Mouse (Mus musculus): ENCODE data around the gene Pi4k2a. TPM values are rescaled to one million over a fixed set of nuclear protein-coding genes. Genes with fewer than 3 reads are reported as not detected.

The Pi4k2a gene
- polyA plus RNA-seq, 1 experiment from 2014 or later, result 22.0 TPM

GRCm38 (mm10) chr19:42146276-42147010 is 56.2 kb downstream of the Pi4k2a start:
- Histone ChIP-seq H3K4me3 (no peak overlapping the region), H3K9ac (peak overlapping the region; percentile 91; the same call in 1 of the 2 replicates), H3K4me2 (peak overlapping the region; percentile 91), H3K27me3 (replicated peaks) (no peaks in the 10 kb centered on the region), H3K27ac (ENCODE audit: poor library complexity, severe bottlenecking) (peak overlapping the region; percentile 90), H3K36me3 (peaks cover 9% of the 10 kb centered on the region), H3K9me3 (replicated peaks) (no peaks in the 10 kb centered on the region), H3K4me1 (replicated peaks) (peaks cover 43% of the 10 kb centered on the region)
- ATAC-seq (ENCODE audit: insufficient number of reproducible peaks, low FRiP score), result no peak
- 90% methylated on average over 9 of the region's 9 CpGs for WGBS

DNA sequence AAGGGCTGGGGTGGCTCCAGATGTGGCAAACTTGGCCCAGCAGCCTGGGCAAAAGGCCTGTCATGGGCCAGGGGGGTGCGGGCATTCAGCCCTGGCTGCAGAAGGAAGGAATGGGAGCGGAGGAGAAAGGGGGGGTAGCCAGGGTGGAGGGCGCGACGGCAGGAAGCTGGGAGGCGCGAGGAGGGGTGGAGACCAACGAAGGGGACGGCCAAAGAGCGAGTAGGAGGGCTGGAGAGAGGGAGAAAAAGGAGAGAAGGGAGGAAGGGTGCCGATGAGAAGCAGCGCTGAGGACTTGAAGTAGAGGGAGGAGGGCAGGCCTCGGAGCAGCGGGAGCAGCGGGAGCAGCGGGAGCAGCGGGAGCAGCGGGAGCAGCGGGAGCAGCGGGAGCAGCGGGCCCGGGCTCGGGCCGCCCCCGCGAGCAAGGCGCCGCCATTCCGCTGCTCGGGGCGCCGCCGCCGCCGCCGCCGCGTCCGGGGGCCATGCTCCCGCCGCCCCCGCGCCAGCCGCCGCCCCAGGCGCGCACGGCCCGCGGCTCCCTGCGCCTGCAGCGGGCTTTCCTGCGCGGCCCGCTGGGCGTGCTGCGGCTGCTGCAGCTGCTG is 57.0 kb downstream of the Pi4k2a start, which contains the start of gene Marveld1:
Marveld1 (plus strand) TSS at position 231 of the 599 bp plus-strand sequence.
- H3K27me3 ChIP-seq (replicated peaks), result no peaks in the 10 kb centered on the region
- no peaks in the 10 kb centered on the region for H3K9me3 ChIP-seq (replicated peaks)
- H3K4me3 ChIP-seq, result peak within 1 kb of the TSS; percentile 77
- peak within 1 kb of the TSS; percentile 91 for H3K4me2 ChIP-seq
- H3K36me3 ChIP-seq, result peaks cover 10% of the 10 kb centered on the region
- peak within 1 kb of the TSS; percentile 91 for H3K9ac ChIP-seq
- H3K27ac ChIP-seq (ENCODE audit: poor library complexity, severe bottlenecking), result peak within 1 kb of the TSS; percentile 90
- peak; percentile 79 for ATAC-seq (ENCODE audit: insufficient number of reproducible peaks, low FRiP score)
- H3K4me1 ChIP-seq (replicated peaks), result peaks cover 48% of the 10 kb centered on the region
- WGBS, result under 1% methylated on average over 54 of the region's 57 CpGs

DNA sequence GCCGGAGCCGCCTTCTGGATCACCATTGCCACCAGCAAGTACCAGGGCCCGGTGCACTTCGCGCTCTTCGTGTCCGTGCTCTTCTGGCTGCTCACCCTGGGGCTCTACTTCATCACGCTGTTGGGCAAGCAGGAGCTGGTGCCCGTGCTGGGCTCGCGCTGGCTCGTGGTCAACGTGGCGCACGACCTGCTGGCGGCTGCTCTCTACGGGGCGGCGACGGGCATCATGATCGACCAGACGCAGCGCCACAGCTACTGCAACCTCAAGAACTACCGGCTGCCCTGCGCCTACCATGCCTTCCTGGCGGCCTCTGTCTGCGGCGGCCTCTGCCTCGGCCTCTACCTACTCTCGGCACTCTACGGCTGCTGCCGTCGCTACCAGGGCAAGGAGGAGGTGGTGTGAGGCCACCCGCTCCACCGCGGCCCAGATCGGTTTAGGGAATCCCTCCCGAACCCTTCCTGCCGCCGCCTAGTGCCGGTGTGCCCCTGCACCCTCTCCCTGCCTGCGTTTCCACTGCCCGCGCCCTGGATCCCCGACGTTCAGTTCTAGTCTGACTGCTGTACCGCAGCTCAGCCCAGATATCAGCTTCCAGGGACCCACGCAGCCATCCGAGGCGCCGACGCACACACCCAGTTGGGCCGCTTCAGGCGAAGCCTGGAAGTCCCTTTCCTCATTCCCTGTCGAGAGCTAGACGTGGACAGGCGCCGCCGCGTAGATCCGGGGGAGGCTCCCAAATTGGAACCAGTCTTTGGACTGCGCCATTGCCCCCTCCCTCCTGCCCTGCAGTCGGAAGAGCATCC is 57.7 kb downstream of the Pi4k2a start:
- peak; percentile 58 for ATAC-seq (ENCODE audit: insufficient number of reproducible peaks, low FRiP score)
- no peaks in the 10 kb centered on the region for H3K27me3 ChIP-seq (replicated peaks)
- peak overlapping the region; percentile 77 for H3K4me3 ChIP-seq
- H3K4me2 ChIP-seq, result peak overlapping the region; percentile 91
- H3K4me1 ChIP-seq (replicated peaks), result peaks cover 48% of the 10 kb centered on the region
- peaks cover 12% of the 10 kb centered on the region for H3K36me3 ChIP-seq
- peak overlapping the region; percentile 90 for H3K27ac ChIP-seq (ENCODE audit: poor library complexity, severe bottlenecking)
- under 1% methylated on average over 63 of the region's 63 CpGs for WGBS
- H3K9ac ChIP-seq, result peak overlapping the region; percentile 91
- no peaks in the 10 kb centered on the region for H3K9me3 ChIP-seq (replicated peaks)

GRCm38 (mm10) chr19:42148569-42148860 is 58.2 kb downstream of the Pi4k2a start:
- 8% methylated on average over 7 of the region's 7 CpGs for WGBS

GRCm38 (mm10) chr19:42151990-42152389 is 61.7 kb downstream of the Pi4k2a start:
- ATAC-seq (ENCODE audit: insufficient number of reproducible peaks, low FRiP score), result no peak

More at GRCm38 (mm10) chr19:42148569-42148860, 58.2 kb downstream of the Pi4k2a start:
- Histone ChIP-seq H3K27ac (ENCODE audit: poor library complexity, severe bottlenecking) (peak overlapping the region; percentile 90), H3K9me3 (replicated peaks) (no peaks in the 10 kb centered on the region), H3K27me3 (replicated peaks) (no peaks in the 10 kb centered on the region), H3K4me3 (peak overlapping the region; percentile 77), H3K9ac (peak overlapping the region; percentile 91), H3K4me1 (replicated peaks) (peaks cover 48% of the 10 kb centered on the region), H3K36me3 (peaks cover 12% of the 10 kb centered on the region), H3K4me2 (peak overlapping the region; percentile 91)
- no peak; the same call in 1 of the 2 replicates for ATAC-seq (ENCODE audit: insufficient number of reproducible peaks, low FRiP score)

DNA sequence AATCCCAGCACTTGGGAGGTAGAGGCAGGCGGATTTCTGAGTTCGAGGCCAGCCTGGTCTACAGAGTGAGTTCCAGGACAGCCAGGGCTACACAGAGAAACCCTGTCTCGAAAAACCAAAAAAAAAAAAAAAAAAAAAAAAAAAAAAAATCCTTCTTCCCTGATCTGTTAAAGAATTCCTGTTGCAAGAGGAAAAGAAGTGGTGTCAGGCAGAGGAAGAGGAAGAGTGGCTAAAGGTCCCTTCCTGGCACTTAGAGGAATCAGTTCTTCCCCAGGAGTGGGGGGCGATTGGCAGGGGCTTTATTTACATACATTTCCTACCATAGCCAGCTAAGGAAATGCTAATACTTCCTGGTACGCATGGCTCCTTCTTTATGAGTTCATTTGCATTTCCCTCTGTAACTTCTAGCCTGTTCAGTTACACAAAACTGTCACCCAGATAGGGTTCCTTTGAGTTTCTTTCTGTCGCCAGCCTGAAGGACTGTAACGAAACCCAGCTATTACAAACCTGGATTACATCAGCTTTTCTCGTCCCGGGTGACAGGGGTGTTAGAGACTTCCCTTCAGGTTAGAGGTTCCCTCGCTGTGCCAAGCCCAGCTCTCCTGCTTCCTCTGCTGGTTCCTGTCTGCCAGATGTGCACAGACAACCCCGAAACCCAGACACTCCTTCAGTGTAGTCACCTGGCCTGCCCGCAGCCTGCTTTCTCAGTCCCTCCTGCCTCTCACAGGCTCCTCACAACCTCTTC is 67.4 kb downstream of the Pi4k2a start:
- Histone ChIP-seq H3K4me1 (replicated peaks) (peaks cover 14% of the 10 kb centered on the region), H3K9me3 (replicated peaks) (no peaks in the 10 kb centered on the region), H3K27me3 (replicated peaks) (no peaks in the 10 kb centered on the region), H3K4me2 (peak overlapping the region; percentile 18; the same call in 1 of the 2 replicates), H3K27ac (ENCODE audit: poor library complexity, severe bottlenecking) (no peak overlapping the region), H3K36me3 (0 out of 2 replicates have a peak, but pooled peaks cover 2% of the 10 kb centered on the region), H3K4me3 (no peak overlapping the region), H3K9ac (0 out of 2 replicates have a peak overlapping the region, but pooled peaks have one; percentile 0)
- 36% methylated on average over 12 of the region's 12 CpGs for WGBS
- no peak for ATAC-seq (ENCODE audit: insufficient number of reproducible peaks, low FRiP score)

More at GRCm38 (mm10) chr19:42151990-42152389, 61.7 kb downstream of the Pi4k2a start:
- Histone ChIP-seq H3K27me3 (replicated peaks) (no peaks in the 10 kb centered on the region), H3K27ac (ENCODE audit: poor library complexity, severe bottlenecking) (peak overlapping the region; percentile 1; the same call in 1 of the 2 replicates), H3K4me1 (replicated peaks) (peaks cover 39% of the 10 kb centered on the region), H3K9ac (no peak overlapping the region), H3K4me3 (no peak overlapping the region), H3K9me3 (replicated peaks) (no peaks in the 10 kb centered on the region), H3K4me2 (no peak overlapping the region), H3K36me3 (peaks cover 12% of the 10 kb centered on the region)
- WGBS, result 5% methylated on average over 6 of the region's 6 CpGs

- WGBS, result 17% methylated on average over 13 of the region's 13 CpGs
- no peak for ATAC-seq (ENCODE audit: insufficient number of reproducible peaks, low FRiP score)
Observed at GRCm38 (mm10) chr19:42158246-42159017, 68.2 kb downstream of the Pi4k2a start.

DNA sequence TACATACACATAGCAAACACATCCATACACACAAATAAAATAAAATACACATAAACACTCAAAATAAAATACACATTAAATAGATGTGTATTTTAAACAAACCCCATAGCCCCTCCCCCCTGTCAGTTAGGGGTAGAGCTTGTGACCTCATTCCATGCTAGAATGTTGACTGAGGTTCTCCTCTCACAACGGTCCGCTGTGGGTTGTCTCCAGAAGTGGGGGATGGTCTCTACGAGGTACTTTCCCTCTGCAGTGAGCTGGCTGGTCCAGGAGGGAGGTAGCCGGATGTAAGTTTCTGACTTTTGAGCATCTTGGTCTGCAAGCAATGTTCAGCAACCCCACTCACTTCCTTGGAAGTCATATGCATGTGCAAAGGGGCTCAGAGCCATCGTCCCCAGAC is 73.5 kb downstream of the Pi4k2a start, which contains the start of gene Zfyve27:
Zfyve27 (plus strand) TSS at position 188 of the 400 bp plus-strand sequence.
- Histone ChIP-seq H3K4me3 (no peak within 1 kb of the TSS), H3K27me3 (replicated peaks) (peaks cover 17% of the 10 kb centered on the region), H3K9me3 (replicated peaks) (no peaks in the 10 kb centered on the region), H3K27ac (ENCODE audit: poor library complexity, severe bottlenecking) (no peak within 1 kb of the TSS), H3K4me2 (no peak within 1 kb of the TSS), H3K4me1 (replicated peaks) (peaks cover 2% of the 10 kb centered on the region), H3K9ac (no peak within 1 kb of the TSS), H3K36me3 (no peaks in the 10 kb centered on the region)
- 69% methylated on average over 5 of the region's 5 CpGs for WGBS
- no peak for ATAC-seq (ENCODE audit: insufficient number of reproducible peaks, low FRiP score)

More at GRCm38 (mm10) chr19:42158246-42159017, 68.2 kb downstream of the Pi4k2a start:
- peak overlapping the region; percentile 18 for H3K4me2 ChIP-seq
- H3K36me3 ChIP-seq, result no peaks in the 10 kb centered on the region
- H3K9ac ChIP-seq, result 0 out of 2 replicates have a peak overlapping the region, but pooled peaks have one; percentile 0
- no peaks in the 10 kb centered on the region for H3K9me3 ChIP-seq (replicated peaks)
- no peak overlapping the region for H3K4me3 ChIP-seq
- H3K27ac ChIP-seq (ENCODE audit: poor library complexity, severe bottlenecking), result no peak overlapping the region
- peaks cover 14% of the 10 kb centered on the region for H3K4me1 ChIP-seq (replicated peaks)
- H3K27me3 ChIP-seq (replicated peaks), result no peaks in the 10 kb centered on the region

GRCm38 (mm10) chr19:42164188-42164587 is 73.9 kb downstream of the Pi4k2a start:
- H3K4me2 ChIP-seq, result no peak overlapping the region
- H3K4me1 ChIP-seq (replicated peaks), result no peaks in the 10 kb centered on the region
- peaks cover 21% of the 10 kb centered on the region for H3K27me3 ChIP-seq (replicated peaks)
- ATAC-seq (ENCODE audit: insufficient number of reproducible peaks, low FRiP score), result no peak
- H3K9me3 ChIP-seq (replicated peaks), result no peaks in the 10 kb centered on the region
- 64% methylated on average over 7 of the region's 7 CpGs for WGBS
- H3K9ac ChIP-seq, result no peak overlapping the region
- no peak overlapping the region for H3K27ac ChIP-seq (ENCODE audit: poor library complexity, severe bottlenecking)
- no peaks in the 10 kb centered on the region for H3K36me3 ChIP-seq
- no peak overlapping the region for H3K4me3 ChIP-seq

- H3K9ac ChIP-seq, result no peak overlapping the region
- peaks cover 25% of the 10 kb centered on the region for H3K27me3 ChIP-seq (replicated peaks)
- no peak overlapping the region for H3K27ac ChIP-seq (ENCODE audit: poor library complexity, severe bottlenecking)
- H3K4me3 ChIP-seq, result peak overlapping the region; percentile 18; the same call in 1 of the 2 replicates
- no peak for ATAC-seq (ENCODE audit: insufficient number of reproducible peaks, low FRiP score)
- 3% methylated on average over 12 of the region's 12 CpGs for WGBS
- peaks cover 9% of the 10 kb centered on the region for H3K4me1 ChIP-seq (replicated peaks)
- no peaks in the 10 kb centered on the region for H3K36me3 ChIP-seq
- H3K4me2 ChIP-seq, result peak overlapping the region; percentile 53
- H3K9me3 ChIP-seq (replicated peaks), result no peaks in the 10 kb centered on the region
Observed at GRCm38 (mm10) chr19:42166130-42166529, 75.9 kb downstream of the Pi4k2a start.

All from heart, embryonic 12.5 days (tissue).